Mouse (Mus musculus): ENCODE results near the gene Emilin2. TPM values are rescaled to one million over a fixed set of nuclear protein-coding genes. Genes with fewer than 3 reads are reported as not detected.

Gene Emilin2
- polyA plus RNA-seq, 1 experiment from 2014 or later, result 4.8 TPM

DNA sequence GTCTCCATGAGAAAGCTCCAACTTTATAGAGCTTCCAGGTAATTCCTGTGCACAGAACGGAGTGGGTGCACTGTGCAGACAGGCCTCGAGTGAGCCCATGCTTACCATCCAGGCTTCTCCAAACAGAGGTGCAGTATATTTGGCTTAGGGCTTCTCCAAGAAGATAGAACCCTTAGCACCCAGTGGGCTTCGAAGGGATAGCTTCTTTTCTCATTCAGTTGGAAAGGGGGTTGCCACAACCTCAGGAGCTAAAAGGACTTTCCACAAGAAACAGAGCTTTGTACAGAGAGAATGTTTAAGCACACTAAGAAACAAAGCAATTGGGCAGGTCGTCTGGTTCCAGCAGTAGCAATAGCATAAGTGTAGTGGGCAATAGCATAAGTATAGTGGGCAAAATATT lies 2.5 kb upstream of the Emilin2 start:
- H3K9ac ChIP-seq, result no peak overlapping the region
- H3K9me3 ChIP-seq (replicated peaks), result no peaks in the 10 kb centered on the region
- H3K36me3 ChIP-seq, result no peaks in the 10 kb centered on the region
- no peak overlapping the region for H3K27ac ChIP-seq
- no peak overlapping the region for H3K4me3 ChIP-seq (replicated peaks)
- peaks cover 19% of the 10 kb centered on the region for H3K4me1 ChIP-seq
- 76% methylated on average over 4 of the region's 4 CpGs for WGBS
- H3K4me2 ChIP-seq, result no peak overlapping the region
- peaks cover 37% of the 10 kb centered on the region for H3K27me3 ChIP-seq
- no peak for ATAC-seq (replicated peaks; ENCODE audit: low FRiP score)

DNA sequence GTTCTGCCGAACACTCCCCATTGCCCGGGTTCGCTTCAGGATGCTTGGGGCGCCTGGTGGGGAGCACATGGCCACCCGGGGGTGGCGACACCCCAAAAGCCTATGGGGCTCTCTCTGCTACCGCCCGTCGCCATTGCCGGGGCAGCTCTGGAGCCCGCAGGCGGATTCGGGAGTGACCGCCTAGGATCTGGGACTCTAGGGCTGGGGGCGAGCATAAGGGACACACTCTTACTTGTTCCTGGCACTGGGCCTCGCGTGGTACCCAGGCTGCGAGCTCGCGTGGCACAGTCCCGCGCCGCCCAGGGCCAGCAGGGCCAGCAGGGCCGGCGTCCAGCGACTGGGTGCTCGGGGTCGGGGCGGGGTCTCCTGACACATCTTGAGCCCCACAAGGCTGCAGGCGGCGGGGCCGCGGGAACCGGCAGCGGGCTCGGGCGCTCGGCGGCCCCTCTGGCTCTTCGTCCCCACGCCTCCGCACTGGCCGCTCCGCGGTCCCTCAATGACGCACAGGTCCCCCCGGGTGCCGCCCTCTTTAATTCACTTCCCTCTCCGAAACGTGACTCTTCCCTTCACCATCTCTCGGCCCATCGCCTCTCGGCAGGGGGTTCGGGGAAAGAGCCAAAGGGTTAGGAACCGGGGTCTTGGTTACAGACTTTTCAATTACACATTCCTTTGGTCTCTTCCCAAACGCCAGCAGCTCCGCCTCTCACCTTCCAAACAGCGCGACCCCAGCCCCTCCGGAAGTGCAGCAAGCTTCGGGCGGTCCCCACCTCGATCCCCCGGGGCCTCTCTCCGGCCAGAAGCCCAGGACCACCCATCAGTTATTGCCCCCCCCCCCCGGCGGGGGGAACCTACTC lies 1.1 kb downstream of the Emilin2 start:
- peak; percentile 63 for ATAC-seq (replicated peaks; ENCODE audit: low FRiP score)
- Histone ChIP-seq H3K27me3 (peaks cover 50% of the 10 kb centered on the region), H3K9ac (peak overlapping the region; percentile 53), H3K27ac (no peak overlapping the region), H3K36me3 (no peaks in the 10 kb centered on the region), H3K4me2 (peak overlapping the region; percentile 100), H3K4me3 (replicated peaks) (peak overlapping the region; percentile 68), H3K4me1 (peaks cover 19% of the 10 kb centered on the region), H3K9me3 (replicated peaks) (no peaks in the 10 kb centered on the region)
- under 1% methylated on average over 67 of the region's 67 CpGs for WGBS

DNA sequence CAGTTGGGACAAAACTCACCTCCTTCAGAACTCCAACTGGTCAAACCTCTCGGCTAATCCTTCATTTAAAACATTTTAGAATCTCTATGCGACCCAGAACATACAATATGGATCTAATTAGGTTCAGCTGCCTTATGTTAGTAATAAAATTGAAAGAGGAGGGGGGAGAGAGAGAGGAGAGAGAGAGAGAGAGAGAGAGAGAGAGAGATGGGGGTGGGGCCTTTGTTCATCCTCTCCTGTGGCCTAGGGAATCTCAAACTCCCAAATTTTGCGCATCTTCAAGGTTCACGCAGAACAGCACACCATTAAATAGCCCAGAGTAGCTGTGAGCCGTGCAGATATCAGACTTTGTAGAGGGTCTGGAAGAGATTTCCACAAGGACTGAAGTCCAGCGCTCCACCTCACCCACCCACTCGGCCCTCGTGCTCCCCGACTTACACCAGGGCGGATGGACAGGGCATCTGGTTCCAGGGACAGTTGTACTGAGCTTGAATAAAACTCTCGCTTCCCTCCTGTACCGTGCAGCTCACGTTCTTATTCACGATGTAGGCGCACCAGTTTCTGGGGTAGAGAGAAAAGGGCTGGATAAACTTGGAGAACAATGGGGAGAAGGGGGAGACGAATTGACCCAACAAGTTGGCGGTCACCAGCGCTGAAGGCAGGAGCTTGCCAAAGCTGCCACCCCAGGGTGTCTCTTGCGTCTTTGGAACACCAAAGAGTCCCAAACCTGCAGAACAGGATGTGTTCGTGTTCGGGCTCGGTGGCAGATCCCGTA lies 1.9 kb downstream of the Emilin2 start:
- Histone ChIP-seq H3K4me2 (peak overlapping the region; percentile 100), H3K9ac (peak overlapping the region; percentile 53; the same call in 1 of the 2 replicates), H3K27me3 (peaks cover 50% of the 10 kb centered on the region), H3K9me3 (replicated peaks) (no peaks in the 10 kb centered on the region), H3K27ac (no peak overlapping the region), H3K4me3 (replicated peaks) (peak overlapping the region; percentile 68), H3K36me3 (no peaks in the 10 kb centered on the region), H3K4me1 (peaks cover 19% of the 10 kb centered on the region)
- no peak for ATAC-seq (replicated peaks; ENCODE audit: low FRiP score)
- WGBS, result 8% methylated on average over 23 of the region's 23 CpGs

DNA sequence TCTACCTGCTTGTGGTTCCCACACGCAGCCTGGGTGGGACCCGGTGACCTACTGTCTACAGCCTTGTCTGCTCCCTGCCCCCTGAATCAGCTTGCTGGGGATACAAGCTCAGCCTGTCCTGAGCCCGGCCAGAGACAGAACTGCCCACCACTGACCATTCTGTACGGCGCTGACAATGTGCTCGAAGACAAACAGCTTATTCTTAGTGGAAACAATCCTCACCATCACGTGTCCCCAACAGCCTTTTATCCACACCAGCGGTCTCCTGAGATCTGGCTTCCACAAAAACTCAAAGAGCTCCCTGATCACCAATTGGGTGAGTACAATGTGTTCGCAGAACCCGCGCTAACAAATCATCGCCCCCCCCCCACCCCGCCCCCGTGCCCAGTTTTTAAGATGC lies 2.6 kb downstream of the Emilin2 start:
- Histone ChIP-seq H3K9me3 (replicated peaks) (no peaks in the 10 kb centered on the region), H3K4me1 (peaks cover 19% of the 10 kb centered on the region), H3K36me3 (no peaks in the 10 kb centered on the region), H3K4me2 (0 out of 2 replicates have a peak overlapping the region, but pooled peaks have one; percentile 100), H3K27ac (no peak overlapping the region), H3K9ac (no peak overlapping the region), H3K4me3 (replicated peaks) (no peak overlapping the region), H3K27me3 (peaks cover 50% of the 10 kb centered on the region)
- 46% methylated on average over 14 of the region's 14 CpGs for WGBS
- ATAC-seq (replicated peaks; ENCODE audit: low FRiP score), result no peak

DNA sequence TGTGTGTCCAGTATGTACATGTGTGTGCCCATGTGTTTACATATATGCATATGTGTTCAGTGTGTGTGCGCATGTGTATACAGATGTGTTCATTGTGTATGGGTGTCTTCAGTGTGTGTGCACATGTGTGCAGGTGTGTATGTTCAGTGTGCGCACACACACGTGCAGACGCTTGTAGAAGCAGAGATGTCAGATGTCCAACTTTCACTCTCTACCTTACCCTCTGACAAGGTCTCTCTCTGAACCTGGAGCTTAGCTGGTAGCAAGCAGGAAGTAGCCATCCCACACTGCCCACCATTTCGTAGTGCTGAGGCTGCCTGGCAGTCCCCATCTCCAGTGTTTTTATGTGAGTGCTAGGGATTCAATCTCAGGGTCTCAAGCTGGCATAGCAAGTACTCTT lies 3.5 kb downstream of the Emilin2 start:
- Histone ChIP-seq H3K4me1 (peaks cover 19% of the 10 kb centered on the region), H3K27me3 (peaks cover 50% of the 10 kb centered on the region), H3K9ac (no peak overlapping the region), H3K36me3 (no peaks in the 10 kb centered on the region), H3K4me2 (no peak overlapping the region), H3K27ac (no peak overlapping the region), H3K4me3 (replicated peaks) (no peak overlapping the region), H3K9me3 (replicated peaks) (no peaks in the 10 kb centered on the region)
- WGBS, result 95% methylated on average over 5 of the region's 5 CpGs
- no peak for ATAC-seq (replicated peaks; ENCODE audit: low FRiP score)

DNA sequence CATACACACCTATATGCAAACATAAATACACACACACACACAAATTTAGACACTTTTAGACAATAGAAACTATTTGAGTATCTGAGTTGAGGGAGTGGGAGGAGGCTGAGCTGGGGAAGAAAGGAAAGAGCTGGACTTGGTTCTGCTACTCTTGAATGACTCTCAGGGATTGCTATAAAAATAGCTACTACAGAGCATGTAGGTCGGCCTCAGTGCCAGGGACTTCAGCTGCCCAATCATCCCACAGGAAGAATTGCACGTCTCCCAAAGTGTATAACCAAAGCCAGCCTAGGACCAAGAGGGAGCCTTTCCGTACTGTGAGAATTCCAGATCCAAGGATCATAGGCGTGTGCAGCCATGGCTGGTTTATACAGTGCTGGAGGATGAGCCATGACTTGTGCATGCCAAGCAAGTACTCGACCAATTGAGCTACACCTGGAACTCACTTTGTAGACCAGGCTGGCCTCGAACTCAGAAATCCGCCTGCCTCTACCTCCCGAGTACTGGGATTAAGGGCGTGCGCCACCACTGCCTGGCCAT lies 4.5 kb downstream of the Emilin2 start:
- no peaks in the 10 kb centered on the region for H3K9me3 ChIP-seq (replicated peaks)
- no peak overlapping the region for H3K4me2 ChIP-seq
- no peak overlapping the region for H3K4me3 ChIP-seq (replicated peaks)
- WGBS, result 91% methylated on average over 10 of the region's 10 CpGs
- H3K27ac ChIP-seq, result no peak overlapping the region
- ATAC-seq (replicated peaks; ENCODE audit: low FRiP score), result no peak
- H3K27me3 ChIP-seq, result peaks cover 43% of the 10 kb centered on the region
- no peaks in the 10 kb centered on the region for H3K36me3 ChIP-seq
- H3K4me1 ChIP-seq, result peaks cover 19% of the 10 kb centered on the region
- no peak overlapping the region for H3K9ac ChIP-seq

DNA sequence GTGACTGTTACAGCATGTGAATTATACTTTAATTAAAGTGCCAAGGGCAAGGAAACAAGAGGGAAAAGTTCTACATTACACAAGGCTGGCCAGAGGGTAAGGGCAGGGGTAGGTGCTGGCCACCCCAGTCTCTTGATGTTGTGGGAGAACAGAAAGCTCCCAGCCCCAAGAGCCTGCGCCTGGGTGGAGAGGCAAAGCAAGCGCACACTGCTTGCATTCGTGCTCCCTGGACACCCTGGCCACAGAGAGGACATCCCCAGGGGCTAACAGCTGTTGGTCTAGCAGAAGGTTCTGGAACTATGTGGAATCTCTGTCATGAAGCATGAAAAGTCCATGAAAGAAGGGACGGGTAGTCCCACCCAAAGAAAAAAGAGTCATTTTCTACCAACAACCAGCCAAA lies 5.1 kb downstream of the Emilin2 start:
- Histone ChIP-seq H3K9me3 (replicated peaks) (no peaks in the 10 kb centered on the region), H3K4me2 (no peak overlapping the region), H3K36me3 (no peaks in the 10 kb centered on the region), H3K9ac (no peak overlapping the region), H3K27me3 (peaks cover 37% of the 10 kb centered on the region), H3K4me3 (replicated peaks) (no peak overlapping the region), H3K4me1 (peaks cover 19% of the 10 kb centered on the region), H3K27ac (no peak overlapping the region)
- WGBS, result 88% methylated on average over 4 of the region's 4 CpGs
- no peak for ATAC-seq (replicated peaks; ENCODE audit: low FRiP score)

DNA sequence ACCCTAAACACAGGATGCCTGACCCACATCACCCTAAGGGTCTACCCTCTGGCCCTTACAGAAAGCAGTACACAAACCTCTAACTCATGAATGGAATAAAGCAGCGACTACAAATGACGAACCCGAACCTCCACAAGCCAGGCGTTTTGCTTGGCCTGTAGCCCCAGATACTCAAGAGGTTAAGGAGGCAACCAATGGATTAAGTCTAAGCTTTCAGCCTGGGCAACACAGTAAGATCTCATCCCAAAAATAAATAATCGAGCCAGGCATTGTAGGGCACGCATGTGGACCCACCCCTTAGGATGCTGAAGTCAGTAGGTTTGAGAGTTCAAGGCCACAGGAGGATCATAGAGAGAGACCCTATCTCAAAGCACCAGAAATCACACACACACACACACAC lies 5.7 kb downstream of the Emilin2 start:
- H3K4me1 ChIP-seq, result peaks cover 14% of the 10 kb centered on the region
- no peak overlapping the region for H3K4me3 ChIP-seq (replicated peaks)
- H3K9me3 ChIP-seq (replicated peaks), result no peaks in the 10 kb centered on the region
- no peaks in the 10 kb centered on the region for H3K36me3 ChIP-seq
- ATAC-seq (replicated peaks; ENCODE audit: low FRiP score), result no peak
- no peak overlapping the region for H3K9ac ChIP-seq
- no peak overlapping the region for H3K4me2 ChIP-seq
- 75% methylated on average over 6 of the region's 6 CpGs for WGBS
- H3K27me3 ChIP-seq, result peaks cover 31% of the 10 kb centered on the region
- no peak overlapping the region for H3K27ac ChIP-seq

DNA sequence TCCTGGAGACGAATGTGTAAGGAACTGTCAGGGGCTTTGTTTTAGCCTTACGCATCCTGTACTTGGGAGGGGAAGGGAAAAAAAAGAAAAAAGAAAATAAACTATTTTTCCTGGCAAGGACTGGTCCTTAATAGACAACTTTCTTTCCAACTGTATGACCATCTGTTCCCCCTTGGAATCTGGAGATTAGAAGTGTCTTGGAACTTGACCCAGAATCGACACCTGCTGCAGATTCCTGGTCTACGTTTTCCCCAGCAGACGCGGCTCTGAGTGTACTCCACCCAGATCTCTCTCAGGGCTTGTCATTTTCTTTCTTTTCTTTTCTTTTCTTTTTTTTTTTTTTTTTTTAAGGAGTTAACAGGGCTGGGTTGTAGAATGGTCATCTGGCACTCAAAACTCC lies 8.3 kb downstream of the Emilin2 start:
- no peaks in the 10 kb centered on the region for H3K36me3 ChIP-seq
- 69% methylated on average over 6 of the region's 6 CpGs for WGBS
- no peak overlapping the region for H3K9ac ChIP-seq
- 0 out of 2 replicates have a peak, but pooled peaks cover 4% of the 10 kb centered on the region for H3K9me3 ChIP-seq (replicated peaks)
- no peak for ATAC-seq (replicated peaks; ENCODE audit: low FRiP score)
- H3K27me3 ChIP-seq, result 0 out of 2 replicates have a peak, but pooled peaks cover 6% of the 10 kb centered on the region
- H3K4me1 ChIP-seq, result no peaks in the 10 kb centered on the region
- no peak overlapping the region for H3K27ac ChIP-seq
- H3K4me3 ChIP-seq (replicated peaks), result no peak overlapping the region
- no peak overlapping the region for H3K4me2 ChIP-seq

DNA sequence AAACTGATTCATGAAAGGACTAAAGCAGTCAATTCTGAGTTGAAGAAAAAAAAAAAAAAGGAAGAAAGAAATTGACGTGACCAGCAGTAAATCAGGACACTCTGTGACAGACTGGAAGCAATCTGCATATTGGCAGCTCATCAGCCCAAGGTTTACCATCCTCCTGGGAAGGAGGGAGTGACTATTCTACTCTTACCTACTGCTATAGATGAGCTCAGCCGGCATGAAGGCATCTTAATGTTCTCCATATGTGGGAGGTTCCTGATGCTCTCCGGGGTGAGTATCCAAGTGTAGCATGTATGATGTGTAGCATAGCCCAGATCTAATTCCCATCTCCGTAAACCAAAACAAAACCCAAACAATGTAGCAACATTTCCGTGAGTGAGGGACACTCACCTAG lies 10.4 kb downstream of the Emilin2 start:
- H3K27me3 ChIP-seq, result no peaks in the 10 kb centered on the region
- no peaks in the 10 kb centered on the region for H3K4me1 ChIP-seq
- no peak overlapping the region for H3K9ac ChIP-seq
- H3K27ac ChIP-seq, result no peak overlapping the region
- no peaks in the 10 kb centered on the region for H3K36me3 ChIP-seq
- 0 out of 2 replicates have a peak, but pooled peaks cover 4% of the 10 kb centered on the region for H3K9me3 ChIP-seq (replicated peaks)
- 53% methylated on average over 5 of the region's 5 CpGs for WGBS
- no peak overlapping the region for H3K4me2 ChIP-seq
- no peak overlapping the region for H3K4me3 ChIP-seq (replicated peaks)
- ATAC-seq (replicated peaks; ENCODE audit: low FRiP score), result no peak

DNA sequence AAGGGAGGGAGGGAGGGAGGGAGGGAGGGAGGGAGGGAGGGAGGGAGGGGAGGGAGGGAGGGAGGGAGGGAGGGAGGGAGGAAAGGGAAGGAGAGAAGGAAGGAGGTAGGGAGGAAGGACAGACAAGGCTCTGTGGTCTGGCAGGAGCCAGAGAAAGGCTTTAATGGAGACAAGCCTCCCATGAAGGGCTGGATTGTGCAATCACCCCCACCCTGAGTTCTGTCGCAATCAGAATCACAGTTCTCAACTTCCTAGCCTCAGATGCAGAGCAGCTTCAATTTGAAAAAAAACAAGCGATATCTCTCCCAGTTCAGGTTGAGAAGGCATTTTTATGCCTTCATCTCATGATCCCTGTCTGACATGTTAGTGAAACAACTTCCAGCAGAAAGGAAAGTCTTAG lies 11.4 kb downstream of the Emilin2 start:
- Histone ChIP-seq H3K4me2 (no peak overlapping the region), H3K4me1 (no peaks in the 10 kb centered on the region), H3K4me3 (replicated peaks) (no peak overlapping the region), H3K36me3 (no peaks in the 10 kb centered on the region), H3K27ac (no peak overlapping the region), H3K27me3 (no peaks in the 10 kb centered on the region), H3K9ac (no peak overlapping the region), H3K9me3 (replicated peaks) (0 out of 2 replicates have a peak, but pooled peaks cover 4% of the 10 kb centered on the region)
- no peak for ATAC-seq (replicated peaks; ENCODE audit: low FRiP score)
- 85% methylated on average over 2 of the region's 2 CpGs for WGBS

DNA sequence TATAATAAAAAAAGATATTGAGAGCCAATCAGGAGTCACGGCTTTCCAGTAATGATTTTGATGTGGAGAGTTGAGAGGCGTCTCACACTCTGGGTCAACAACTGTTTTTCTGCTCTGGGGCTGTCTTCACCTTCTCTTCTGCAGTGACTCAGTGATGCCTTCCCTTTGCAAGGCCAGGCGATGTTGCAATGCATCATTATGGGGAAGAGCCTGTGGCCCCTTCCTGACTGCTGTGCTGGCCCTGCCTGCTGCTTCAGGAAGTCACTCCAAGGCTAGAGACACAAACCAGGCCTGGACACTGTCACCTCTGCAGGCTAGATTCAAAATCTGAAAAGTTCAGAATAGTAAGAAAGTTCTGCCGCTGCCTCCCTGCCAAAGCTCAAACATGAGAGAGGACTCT lies 11.9 kb downstream of the Emilin2 start:
- Histone ChIP-seq H3K4me3 (replicated peaks) (no peak overlapping the region), H3K36me3 (no peaks in the 10 kb centered on the region), H3K4me1 (no peaks in the 10 kb centered on the region), H3K27ac (no peak overlapping the region), H3K9me3 (replicated peaks) (0 out of 2 replicates have a peak, but pooled peaks cover 4% of the 10 kb centered on the region), H3K9ac (no peak overlapping the region), H3K27me3 (no peaks in the 10 kb centered on the region), H3K4me2 (no peak overlapping the region)
- no peak for ATAC-seq (replicated peaks; ENCODE audit: low FRiP score)
- 87% methylated on average over 4 of the region's 4 CpGs for WGBS
